Mouse (Mus musculus): Measurements from ENCODE around the gene Tmem183a. TPM values are rescaled to one million over a fixed set of nuclear protein-coding genes. Genes with fewer than 3 reads are reported as not detected.

Gene Tmem183a
- total RNA-seq (2017) = 65.8 to 73.9 TPM (median 67.8 TPM) in 3 replicates

DNA sequence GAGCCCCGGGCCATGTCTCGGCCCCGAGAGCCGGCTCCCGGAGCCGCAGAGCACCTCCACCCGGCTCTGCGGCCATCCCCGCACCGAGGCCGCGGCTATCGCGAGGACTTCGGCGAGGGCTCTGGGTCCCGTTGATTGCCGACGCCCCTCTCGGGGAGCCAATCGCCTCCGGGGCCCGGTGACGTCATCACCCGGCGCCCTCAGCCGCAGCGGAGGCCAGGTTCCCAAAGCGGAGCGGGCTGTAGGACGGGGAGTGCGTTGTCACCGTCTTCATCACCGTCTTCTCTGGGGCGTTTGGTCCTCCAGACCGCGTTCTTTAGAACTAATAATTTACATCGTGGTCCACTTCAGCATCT lies at the start of gene Tmem183a:
Gene Tmem183a, minus strand, starts transcription at position 123 of the 356 bp plus-strand sequence.
- peak; percentile 87 for ATAC-seq (replicated peaks; ENCODE audit: insufficient number of reproducible peaks, low FRiP score, low TSS enrichment, poor library complexity, severe bottlenecking)

DNA sequence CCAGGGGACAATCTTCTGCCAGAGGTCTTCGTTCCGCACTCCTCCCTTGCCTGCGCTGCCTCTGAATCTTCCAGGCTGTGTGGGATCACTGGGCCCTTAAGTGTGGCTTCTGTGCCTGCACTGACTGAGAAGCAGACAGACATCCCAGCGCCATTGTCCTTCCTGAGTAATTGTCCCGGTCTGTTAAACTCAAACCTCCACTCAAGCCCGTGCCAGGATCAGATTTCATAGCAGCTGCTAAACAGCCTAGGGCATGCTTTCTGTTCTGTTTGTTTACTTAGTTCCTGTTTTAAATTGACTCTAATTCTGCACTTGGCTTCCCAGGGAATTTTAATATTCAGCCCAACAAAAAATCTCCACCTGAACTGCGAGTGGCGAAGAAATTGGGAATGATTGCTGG lies 46.3 kb upstream of the Tmem183a start:
- no peak for ATAC-seq (replicated peaks; ENCODE audit: insufficient number of reproducible peaks, low FRiP score, low TSS enrichment, poor library complexity, severe bottlenecking)

DNA sequence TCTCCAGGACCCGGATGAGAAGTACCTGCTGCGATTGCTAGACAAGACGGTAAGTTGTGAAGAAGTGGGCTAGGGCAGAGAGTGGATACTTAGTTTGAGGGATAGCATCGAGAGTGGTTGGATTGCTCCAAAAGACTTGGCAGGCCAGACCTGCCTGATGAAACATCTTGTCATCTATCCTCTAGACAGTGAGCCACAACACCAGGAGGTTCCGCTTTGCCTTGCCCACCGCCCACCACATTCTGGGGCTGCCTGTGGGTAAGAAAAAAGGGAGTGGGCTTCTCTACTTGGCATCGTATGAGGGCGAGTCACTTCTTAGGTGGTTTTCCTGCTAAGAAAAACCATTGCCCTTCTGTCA lies 44.6 kb upstream of the Tmem183a start:
- ATAC-seq (replicated peaks; ENCODE audit: insufficient number of reproducible peaks, low FRiP score, low TSS enrichment, poor library complexity, severe bottlenecking) = peak; percentile 7; the same call in 1 of the 2 replicates

DNA sequence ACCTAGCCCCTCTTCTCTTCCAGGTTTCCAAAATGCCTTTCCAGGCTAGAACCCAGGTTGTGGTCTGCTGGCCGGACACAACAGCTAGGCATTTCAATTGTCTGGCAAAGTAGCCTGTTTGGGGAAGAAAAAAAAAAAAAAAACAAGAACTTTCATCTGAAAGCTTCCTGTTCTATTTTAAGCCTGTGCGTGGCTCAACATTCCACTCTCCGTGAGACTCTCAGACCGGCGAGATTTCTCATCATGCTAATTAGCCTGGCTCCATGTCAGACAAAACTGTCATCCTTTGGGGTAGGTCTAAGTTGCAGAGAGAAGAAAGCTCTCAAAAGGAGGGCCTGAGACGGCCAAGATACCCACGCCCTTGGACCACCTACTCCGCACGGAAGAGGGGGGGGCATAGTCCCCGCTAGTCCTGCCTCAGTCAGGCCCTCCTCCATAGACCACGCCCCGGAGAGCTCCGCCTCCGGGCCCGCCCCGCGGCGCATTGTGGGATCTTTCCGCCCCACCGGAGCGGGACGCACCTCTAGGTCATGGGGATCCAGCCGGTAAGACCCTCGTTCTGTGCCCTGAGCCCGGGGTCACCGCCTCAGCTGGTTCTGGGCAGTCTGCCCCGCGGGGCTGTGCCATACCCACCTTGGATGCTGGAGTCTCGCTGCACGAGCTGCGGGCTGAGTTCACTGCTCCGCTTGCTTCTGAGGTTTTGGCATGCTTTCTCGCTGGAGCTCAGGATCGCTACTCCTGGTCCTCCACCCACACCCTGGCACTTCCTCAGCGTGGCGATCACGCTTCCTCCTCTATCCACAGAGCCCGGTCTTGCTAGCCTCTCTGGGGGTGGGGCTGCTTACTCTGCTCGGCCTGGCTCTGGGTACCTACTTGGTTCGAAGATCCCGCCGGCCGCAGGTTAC lies 44.0 kb upstream of the Tmem183a start, which contains the start of gene Cyb5r1:
Gene Cyb5r1, plus strand, starts transcription at position 51 of the 905 bp plus-strand sequence.
- peak; percentile 85 for ATAC-seq (replicated peaks; ENCODE audit: insufficient number of reproducible peaks, low FRiP score, low TSS enrichment, poor library complexity, severe bottlenecking)

DNA sequence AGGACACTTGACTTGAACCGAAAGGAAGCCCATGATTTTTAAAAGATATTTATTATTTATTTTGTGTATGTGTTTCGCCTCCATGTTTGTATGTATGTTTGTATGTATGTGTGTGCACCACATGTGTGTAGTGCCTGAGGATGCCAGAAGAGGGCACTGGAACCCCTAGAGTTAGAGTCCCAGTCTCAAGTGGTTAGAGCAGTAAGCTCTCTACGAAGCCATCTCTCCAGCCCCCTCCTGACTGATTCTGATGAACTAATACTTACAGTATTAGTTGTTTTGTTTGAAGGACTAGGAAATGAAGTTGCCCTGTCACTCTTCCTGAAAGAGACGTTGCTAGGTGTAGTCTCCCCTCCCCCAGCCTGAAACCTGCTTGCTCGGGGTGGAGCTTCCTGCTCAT lies 38.0 kb upstream of the Tmem183a start:
- ATAC-seq (replicated peaks; ENCODE audit: insufficient number of reproducible peaks, low FRiP score, low TSS enrichment, poor library complexity, severe bottlenecking) = 0 out of 2 replicates have a peak, but pooled peaks have one; percentile 35

DNA sequence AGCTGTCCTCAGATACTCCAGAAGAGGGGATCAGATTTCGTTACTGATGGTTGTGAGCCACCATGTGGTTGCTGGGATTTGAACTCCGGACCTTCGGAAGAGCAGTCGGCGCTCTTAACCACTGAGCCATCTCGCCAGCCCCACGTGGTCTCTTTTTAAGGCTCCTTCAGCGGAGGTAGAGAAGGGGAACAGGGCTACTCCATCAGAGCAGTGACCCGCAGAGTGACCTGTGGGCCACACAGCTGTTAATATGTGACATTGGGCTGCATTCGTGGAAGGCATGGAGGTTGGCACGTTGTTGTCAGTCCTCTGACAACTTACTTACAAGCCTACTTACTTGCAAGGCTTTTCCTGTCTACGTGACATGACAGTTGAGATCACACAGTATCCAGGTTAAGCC lies 36.4 kb upstream of the Tmem183a start:
- no peak for ATAC-seq (replicated peaks; ENCODE audit: insufficient number of reproducible peaks, low FRiP score, low TSS enrichment, poor library complexity, severe bottlenecking)

DNA sequence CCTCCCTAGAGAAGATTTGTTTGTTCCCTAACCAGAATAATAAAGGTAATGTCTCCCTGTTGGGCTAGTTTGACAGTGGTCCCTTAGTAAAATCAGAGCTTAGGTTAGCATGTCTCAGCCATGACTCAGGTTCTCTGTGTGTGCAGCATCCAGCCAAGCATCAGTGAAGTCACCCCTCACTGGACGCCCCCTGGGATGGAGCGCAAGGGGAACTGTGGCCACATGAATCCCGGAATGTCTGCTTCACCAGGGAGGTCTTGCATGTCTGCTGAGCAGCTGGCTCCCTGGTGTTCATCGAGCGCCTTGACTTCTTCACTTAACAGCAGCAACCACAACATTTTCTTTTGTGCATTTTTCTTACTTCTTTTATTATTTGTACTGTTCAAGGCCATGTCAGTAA lies 32.0 kb upstream of the Tmem183a start:
- no peak for ATAC-seq (replicated peaks; ENCODE audit: insufficient number of reproducible peaks, low FRiP score, low TSS enrichment, poor library complexity, severe bottlenecking)

DNA sequence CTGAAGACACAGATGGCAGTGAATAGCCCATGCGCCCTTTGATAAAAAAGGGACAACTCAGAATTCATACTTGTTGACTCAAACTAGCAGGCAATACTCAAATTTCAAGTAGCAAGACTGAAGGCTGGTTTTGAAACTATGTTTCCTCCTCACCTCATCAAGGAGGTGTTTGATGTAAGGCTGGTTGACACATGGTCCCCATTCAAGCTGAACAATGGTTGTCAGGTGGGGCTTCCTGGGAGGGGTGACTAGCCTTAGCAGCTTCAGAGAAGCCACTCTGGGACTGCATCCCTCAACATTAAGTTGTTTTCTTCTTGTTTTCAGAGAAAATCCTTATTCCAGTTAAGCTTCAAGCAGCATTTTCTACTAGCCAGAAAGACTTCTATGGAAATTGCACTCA lies 23.9 kb upstream of the Tmem183a start, which contains the start of gene 4933406M09Rik:
Gene 4933406M09Rik, plus strand, starts transcription at position 275 of the 400 bp plus-strand sequence.
- no peak for ATAC-seq (replicated peaks; ENCODE audit: insufficient number of reproducible peaks, low FRiP score, low TSS enrichment, poor library complexity, severe bottlenecking)

DNA sequence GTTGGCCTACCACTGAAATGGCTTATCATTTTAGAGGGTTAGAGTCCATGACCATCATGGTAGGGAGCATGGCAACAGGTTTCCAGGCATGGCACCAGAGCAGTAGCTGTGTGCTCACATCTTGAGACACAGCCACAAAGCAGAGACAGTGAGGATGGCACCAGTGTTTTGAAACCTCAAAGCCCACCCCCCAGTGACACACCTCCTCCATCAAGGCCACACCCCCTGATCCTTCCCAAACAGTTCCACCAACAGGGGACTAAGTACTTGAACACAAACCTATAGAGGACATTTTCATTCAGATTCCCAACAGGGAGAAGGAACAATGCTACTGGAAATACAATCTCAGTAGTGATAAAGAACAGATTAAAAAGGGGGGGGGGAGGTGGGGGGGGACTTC lies 23.4 kb upstream of the Tmem183a start:
- no peak for ATAC-seq (replicated peaks; ENCODE audit: insufficient number of reproducible peaks, low FRiP score, low TSS enrichment, poor library complexity, severe bottlenecking)

DNA sequence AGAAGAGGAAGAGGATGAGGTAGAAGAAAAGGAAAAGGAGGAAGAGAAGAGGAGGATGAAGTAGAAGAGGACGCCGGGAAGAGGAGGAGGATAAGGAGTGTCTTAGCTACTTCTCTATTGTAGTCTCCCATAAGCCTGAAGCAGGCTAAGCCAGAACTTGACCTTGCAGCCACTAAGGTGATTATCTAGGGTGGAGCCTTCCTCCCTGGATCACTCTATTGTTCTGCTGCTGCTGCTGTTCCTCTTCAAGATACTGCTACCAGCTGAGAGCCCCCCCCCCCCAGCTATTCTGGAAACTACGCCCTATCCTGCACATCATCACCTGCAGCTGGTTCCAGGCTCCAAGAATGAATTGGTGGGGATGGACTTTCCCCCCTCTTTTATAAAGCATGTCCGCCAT lies 22.8 kb upstream of the Tmem183a start:
- ATAC-seq (replicated peaks; ENCODE audit: insufficient number of reproducible peaks, low FRiP score, low TSS enrichment, poor library complexity, severe bottlenecking) = no peak

DNA sequence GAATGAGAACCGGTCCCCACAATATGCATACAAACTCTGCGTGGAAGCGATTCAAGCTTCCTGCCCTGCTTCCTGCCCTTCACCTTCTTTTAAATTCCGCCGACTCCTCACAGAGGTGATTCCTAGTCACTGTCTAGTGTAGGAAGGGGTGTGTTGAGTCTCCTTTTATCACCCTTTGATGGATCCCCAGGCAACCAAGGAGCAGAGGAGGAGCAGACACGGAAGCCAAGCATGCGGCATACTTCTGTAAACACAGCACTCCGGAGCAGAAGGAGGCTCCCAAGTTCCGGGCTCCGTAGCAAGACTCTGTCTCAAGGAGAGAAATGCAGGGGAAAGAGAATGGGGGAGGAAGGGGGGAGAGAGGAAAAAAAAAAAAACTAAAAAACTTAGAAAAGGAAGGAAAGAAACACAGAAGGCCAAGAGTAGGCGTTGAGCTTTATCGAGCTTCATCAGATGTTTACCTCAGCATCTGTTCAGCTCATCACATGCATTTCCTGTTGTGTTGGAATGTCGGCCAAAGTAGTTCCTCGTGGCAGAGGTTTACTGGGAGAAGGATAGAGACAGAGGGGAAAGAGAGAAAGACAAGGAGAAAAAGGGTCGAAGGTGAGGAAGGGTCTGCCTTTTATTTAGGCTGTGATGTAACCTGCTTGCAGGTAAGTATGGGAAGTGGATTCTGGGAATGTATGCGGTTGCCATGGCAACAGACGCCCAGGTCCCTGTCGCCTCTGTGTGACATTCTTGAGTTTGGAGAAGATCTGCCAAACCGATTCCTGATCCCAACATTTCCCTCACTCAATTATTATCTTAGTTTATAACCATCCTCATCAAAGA lies 20.2 kb upstream of the Tmem183a start:
- ATAC-seq (replicated peaks; ENCODE audit: insufficient number of reproducible peaks, low FRiP score, low TSS enrichment, poor library complexity, severe bottlenecking) = no peak

DNA sequence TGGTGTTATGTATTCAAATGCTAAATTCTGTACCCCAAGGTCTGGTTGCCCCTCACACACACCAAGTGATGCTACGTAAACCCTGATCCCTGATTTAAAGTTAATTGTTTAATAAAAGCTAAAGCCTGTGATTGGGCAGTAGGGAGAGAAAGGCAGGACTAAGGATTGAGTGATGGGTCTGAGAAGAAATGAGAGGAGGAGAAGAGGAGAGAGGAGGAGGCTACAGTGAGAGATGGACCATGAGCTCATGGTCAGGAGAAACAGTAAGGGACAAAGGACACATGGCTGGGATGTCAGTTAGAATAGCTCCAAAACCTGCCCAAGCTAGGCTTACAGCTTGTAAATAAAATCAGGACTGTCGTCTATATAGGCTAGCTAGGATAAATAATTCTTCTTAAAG lies 19.3 kb upstream of the Tmem183a start:
- ATAC-seq (replicated peaks; ENCODE audit: insufficient number of reproducible peaks, low FRiP score, low TSS enrichment, poor library complexity, severe bottlenecking) = no peak

DNA sequence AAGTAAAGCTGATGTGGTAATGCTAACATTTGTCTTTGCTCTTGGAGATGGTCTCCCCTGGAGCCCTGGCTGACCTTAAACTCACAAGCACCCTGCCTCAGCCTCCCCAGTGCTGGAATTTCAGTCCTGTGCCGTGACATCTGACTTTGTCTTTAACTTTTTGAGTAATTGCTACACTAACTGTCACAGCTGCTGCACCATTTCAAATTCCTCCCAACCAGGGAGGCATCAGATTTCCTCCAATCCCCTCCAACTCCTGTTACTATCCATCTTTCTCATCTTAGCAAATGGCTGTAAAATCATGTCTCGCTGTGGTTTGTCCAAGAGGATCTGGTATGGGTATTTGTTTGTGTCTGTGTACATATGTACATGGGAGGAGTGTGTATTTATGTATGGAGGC lies 12.3 kb upstream of the Tmem183a start:
- ATAC-seq (replicated peaks; ENCODE audit: insufficient number of reproducible peaks, low FRiP score, low TSS enrichment, poor library complexity, severe bottlenecking) = no peak

DNA sequence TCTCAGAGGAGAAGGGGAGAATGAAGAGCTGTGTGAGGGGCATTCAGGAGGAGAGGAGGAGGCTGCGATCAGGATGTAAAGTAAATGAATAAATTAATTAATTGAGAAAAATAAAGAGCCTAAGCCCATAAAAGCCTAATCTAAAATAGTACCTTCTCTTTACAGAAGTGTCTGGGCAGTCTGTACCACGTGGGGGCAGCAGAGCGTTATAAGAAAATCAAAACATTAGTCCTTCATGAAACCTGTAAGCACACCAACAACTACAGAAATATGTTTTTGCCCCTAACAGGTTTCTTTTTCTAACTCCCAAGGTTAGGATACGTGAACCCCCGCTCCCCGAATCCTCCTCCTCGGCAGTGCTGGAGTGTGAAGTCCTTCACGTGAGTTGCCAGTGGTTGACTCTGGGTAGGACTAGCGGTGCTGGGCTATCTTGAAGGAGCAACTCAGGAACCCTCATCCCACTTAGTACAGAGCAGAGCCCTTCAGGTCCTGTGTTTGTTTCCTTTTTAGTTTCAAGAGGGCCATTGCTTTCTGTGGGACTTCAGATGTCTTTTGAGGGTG lies 7.1 kb upstream of the Tmem183a start:
- ATAC-seq (replicated peaks; ENCODE audit: insufficient number of reproducible peaks, low FRiP score, low TSS enrichment, poor library complexity, severe bottlenecking) = peak; percentile 53; the same call in 1 of the 2 replicates

DNA sequence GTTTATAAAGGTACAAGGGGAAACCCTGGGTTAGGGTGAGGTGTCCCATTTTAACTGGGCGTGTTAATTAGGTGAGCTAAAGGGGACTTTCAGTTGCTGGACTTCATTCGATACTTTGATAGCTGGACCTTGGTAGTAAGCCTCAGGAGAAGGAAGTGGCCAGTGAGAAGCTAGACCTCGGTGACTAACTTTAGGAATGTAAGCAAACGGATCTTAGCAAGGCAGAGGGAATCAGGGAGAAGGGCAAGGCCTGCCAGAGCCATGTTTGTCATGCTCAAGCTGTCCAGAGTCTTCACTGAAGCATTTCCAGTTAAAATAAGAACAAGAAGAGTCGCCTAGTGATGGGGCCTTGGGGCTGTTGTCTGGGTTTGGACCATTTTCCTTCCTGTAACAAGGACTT lies 3.7 kb upstream of the Tmem183a start:
- no peak for ATAC-seq (replicated peaks; ENCODE audit: insufficient number of reproducible peaks, low FRiP score, low TSS enrichment, poor library complexity, severe bottlenecking)

DNA sequence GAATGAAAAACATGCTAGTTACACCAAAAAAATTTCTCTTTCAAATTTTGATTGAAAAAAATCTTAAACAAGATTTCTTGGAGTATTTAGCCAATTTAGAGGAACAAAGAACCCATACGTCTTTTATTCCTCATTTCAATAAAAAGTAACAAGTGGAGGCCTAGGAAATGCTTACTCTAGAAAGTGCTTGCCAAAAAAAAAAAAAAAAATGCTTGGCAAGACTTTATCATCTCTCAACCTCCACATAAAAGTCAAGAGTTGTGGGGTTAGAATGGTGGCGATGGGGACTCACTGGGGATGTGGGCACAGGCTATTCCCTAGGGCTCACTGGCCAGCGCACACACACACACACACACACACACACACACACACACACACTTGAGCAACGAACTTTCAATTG lies 1.4 kb upstream of the Tmem183a start:
- no peak for ATAC-seq (replicated peaks; ENCODE audit: insufficient number of reproducible peaks, low FRiP score, low TSS enrichment, poor library complexity, severe bottlenecking)

DNA sequence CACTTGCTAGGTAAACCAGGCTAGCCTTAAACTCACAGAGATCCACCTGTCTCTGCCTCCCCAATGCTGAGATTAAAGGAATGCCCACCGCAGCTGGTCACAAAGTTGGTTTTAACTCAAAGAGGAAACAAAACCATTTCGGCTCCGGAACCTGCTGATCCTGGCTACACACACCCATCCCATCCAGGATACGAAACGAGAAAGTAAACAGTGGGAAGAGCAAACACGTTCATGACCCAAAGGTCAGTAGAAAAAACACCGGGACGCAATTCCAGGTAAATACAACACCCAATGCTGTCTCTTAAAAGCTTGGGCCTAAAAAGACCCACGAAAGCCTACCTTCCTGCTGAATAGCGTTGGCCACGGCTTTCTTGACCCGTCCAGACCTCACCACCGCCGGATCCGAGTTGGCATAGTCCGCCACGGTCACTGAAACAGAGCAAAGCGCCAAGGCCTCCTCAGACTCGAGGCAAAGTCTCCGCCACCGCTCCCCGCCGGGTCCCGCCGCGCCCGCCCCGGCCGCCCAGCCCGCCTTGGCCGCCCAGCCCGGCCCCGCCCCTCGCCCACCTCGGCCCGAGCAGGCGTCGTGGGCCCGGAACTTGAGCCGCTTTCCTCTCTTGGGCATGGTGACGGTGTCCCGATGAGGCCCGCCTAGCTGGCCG lies 453 bp downstream of the Tmem183a start:
- no peak; the same call in 1 of the 2 replicates for ATAC-seq (replicated peaks; ENCODE audit: insufficient number of reproducible peaks, low FRiP score, low TSS enrichment, poor library complexity, severe bottlenecking)

DNA sequence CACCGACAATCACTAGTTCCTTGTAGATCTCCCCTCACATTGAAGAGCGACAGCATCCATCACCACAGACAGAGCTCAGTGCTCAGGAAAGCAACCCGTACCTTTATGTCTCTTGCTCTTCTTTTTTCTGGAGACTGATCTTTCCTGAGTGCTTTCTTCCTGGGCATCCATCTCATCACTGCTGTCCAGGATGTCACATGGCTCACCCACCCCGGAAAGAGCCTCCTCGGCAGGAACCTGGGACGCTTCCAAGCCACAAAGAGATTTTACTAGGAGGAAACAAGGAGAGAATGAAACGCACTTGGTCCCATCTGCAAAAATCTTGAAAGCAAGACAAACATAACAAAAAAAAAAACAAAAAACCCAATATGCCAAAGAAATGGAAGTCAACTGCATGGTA lies 1.1 kb downstream of the Tmem183a start:
- no peak for ATAC-seq (replicated peaks; ENCODE audit: insufficient number of reproducible peaks, low FRiP score, low TSS enrichment, poor library complexity, severe bottlenecking)

DNA sequence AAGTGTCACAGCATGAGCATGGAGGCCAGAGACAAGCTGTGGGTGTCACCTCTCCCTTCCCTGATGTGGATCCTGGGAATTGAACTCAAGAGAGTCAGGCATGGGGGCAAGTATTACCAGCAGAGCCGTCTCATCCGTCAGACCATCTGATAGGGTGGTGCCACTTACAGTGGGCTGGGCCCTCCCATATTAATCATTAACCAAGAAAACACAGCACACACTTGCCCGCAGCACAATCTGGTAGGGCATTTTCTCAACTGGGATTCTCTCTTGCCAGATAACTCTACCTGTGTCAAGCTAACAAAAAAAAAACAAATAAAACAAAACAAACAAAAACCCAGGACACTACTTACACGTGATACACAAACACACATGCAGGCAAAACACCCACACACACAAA lies 4.3 kb downstream of the Tmem183a start:
- ATAC-seq (replicated peaks; ENCODE audit: insufficient number of reproducible peaks, low FRiP score, low TSS enrichment, poor library complexity, severe bottlenecking) = no peak
